Mouse (Mus musculus): ENCODE measurements around the gene Il17rc.

- no peak for TF ChIP-seq ZNF384 (IDR thresholded peaks at IDR 0.05; ENCODE audit: low read depth, low read length)
- TF ChIP-seq CHD2 (IDR thresholded peaks at IDR 0.05; ENCODE audit: low read depth, low read length): no peak
- no peak for TF ChIP-seq HCFC1 (IDR thresholded peaks at IDR 0.05; ENCODE audit: borderline replicate concordance, insufficient read depth, low read length)
- TF ChIP-seq ZC3H11A (IDR thresholded peaks at IDR 0.05; ENCODE audit: borderline replicate concordance, low read depth, low read length): no peak
These were observed 2.0 kb downstream of the Il17rc start for GRCm38 (mm10) chr6:113473246-113473645.

Measured in ES-E14 (cell line).